Mouse (Mus musculus): ENCODE measurements at regions not wholly inside any gene's neighbourhood (a gene's known extent, or its start where the extent isn't known, plus 50 kb on each side); places are given as distances from the start of the nearest gene placed in this dataset.

DNA sequence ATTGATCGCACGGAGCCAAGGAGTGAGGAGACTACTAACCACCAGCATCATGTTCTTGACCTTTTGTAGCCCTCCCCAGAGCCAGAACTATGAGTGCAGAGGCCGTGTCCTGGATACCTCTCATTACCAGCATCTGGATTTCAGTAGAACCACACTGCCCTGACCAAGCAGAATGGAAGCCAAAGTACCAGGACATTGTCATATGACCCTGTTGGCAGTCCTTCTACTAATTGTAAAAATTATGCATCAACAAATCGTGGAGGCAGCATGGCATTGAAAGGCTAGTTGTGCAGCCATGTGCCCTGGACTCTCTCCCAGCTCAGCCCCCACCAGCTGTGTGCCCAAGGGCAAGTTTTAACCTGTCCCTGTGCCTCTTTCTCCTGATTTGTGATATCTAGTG is 135.6 kb upstream of the Dock1 start:
- CTCF ChIA-PET, result no interaction called here

DNA sequence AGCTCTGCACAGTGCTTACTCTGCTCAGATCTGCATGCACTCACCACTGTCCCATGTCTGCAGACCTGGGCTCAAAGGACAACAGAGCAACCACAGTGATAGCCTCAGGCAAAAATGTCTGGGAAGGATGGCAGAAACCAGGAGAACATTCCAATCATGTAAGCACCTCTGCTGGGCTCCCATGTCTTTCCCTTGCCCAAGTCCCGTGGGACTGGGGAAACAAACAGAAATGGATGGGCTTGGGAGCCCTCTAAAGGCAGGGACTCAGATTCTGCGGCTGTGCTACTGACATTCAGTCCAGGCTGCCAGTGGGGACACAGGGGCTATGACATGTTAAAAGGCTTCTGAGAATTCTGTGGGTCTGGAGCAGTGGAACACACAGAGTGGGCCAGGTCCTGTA is 128.8 kb upstream of the Dock1 start:
- CTCF ChIA-PET, result no interaction called here

DNA sequence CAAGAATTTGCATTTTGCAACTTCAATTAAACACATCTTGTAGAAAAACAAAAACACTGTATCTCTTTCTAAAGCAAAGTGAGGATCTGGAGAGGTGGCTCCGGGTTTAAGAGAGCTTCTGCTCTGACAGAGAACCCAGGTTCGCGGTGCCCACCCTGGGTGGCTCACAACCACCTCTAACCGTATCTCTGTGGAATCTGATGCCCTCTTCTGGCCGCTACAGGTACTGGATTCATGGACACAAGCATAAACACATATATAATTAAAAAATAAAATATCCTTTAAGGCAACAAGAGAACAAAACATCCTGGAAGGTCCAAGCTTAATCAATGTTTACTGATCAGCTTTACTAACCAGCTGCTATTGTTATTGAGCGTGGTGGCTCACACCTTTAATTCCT is 124.3 kb upstream of the Dock1 start:
- CTCF ChIA-PET, result no interaction called here

DNA sequence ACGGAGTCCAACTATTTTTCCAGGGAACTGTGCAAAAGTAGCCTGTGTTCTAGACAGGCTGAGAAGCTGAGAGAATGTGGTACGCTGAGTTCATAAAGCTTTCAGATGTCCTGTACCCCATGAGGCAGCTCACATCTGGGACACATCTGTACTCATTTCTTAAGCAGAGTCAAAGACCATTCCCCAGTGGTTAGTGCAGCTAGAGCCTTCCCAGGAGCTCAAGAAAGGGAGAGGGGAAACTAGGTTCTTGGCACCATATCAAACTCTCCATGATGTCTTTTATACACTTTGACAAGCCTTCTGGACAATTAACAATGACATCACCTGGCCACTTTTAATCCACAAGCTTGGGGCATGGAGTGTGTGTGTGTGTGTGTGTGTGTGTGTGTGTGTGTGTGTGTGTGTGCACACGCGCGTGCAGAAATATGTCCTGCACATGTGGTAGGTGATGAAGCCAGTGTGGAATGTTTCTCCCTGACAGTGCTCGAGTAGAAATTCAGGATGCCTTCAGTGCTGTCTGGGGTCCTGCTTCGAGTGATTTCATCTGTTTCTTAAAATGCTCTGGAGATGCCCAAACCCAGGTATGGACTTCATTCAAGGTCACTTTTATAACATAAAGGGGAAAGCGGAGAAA is 121.1 kb upstream of the Dock1 start:
- CTCF ChIA-PET, result no interaction called here

DNA sequence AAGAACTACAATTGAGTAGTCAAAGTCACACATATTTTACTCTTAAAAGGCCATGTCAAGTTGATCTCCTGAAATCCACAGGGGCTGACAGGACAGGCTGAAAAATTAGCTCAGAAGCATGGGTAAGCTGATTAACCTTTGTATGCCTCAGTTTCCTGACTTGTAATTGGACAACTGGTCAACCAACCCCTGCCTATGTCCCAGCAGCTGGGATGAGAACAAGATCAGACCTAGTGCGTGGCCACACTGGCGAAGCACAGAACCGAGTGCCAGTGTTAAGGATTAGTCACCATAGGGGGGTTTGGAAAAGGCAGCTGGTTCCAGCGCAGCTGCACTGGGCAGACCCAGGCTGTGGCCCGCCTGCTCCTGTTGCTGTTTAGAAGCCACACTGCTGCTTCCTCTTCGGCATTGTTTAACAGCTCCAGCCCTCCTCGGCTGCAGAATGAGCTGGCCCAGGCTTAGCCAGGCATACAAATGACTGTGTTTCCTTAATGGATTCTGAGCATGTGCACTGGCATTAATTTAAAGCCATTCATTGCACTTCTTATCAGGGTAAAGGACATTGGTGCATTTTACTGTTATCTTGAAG is 120.1 kb upstream of the Dock1 start:
- CTCF ChIA-PET, result no interaction called here

DNA sequence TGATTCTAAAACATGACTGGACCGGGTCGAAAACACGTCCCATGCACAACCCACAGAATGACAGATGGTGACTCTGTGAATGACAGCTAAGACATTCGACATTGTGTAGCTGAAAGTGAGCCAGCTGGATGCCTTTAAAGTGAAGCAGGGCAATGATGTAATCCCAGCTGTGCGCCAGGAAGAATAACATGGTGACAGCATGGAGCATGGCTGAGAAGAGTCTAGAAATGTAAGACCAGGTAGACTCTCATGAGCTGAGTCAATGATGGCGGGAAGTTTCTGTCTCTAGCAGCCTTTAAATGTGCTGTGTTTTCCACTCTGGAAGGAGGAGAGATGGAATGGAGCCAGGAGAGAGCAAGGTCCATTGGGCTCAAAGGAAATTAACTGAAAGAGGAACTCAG is 118.4 kb upstream of the Dock1 start:
- CTCF ChIA-PET, result no interaction called here

DNA sequence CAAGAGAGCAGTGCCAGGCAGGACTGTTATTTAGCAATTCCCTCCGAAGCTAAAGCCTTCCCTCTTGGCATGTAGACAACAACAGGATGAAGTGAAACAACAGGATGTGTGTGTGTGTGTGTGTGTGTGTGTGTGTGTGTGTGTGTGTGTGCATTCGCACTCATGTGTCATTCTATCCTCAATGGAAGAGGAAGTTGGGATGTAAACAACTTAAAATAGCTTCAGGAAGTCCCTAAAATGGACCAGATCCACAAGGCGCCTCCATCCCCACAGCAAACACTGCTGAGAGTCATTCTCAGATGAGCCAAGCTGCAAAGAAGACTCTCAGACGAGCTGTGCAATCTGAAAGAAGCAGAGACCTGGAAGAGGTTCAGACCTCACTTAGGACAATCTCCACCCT is 114.4 kb upstream of the Dock1 start:
- CTCF ChIA-PET, result no interaction called here

DNA sequence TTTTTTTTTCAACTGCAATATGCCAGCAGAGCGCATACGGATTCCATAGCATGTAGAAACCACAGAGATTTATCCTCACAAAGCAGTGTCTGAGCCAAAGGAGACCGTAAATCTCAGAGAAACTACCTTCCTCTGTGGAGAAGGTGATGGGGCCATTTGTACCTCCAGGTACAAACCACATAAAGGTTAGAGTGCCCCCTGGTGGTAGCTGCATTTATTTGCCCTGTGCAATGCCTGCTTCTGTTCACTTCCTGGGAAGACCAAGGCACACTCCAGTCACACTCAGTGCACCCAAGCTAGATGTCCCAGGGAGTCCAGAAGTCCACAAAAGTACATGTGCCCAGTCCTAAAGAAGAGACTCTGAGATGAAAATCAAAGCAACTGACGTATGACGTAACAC is 104.1 kb upstream of the Dock1 start:
- CTCF ChIA-PET, result no interaction called here

DNA sequence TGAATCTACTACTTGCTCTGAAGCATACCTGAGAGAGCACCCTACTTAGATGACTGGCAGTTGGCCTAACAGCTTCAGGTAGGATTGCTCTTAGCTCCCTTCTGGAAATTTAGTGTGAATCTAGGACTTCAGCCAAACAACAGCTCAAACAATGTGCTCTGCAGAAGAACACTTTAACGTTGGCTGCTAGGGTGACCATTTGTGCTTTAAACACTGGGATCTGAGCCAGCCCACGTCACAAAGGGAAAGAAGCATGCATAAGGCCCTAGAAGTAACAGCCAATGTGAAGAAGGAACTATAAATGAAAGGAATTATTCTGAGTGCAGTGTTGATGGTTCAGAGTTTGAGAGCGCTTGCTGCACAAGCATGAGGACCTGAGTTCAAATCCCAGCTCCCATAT is 101.2 kb upstream of the Dock1 start:
- CTCF ChIA-PET, result no interaction called here

DNA sequence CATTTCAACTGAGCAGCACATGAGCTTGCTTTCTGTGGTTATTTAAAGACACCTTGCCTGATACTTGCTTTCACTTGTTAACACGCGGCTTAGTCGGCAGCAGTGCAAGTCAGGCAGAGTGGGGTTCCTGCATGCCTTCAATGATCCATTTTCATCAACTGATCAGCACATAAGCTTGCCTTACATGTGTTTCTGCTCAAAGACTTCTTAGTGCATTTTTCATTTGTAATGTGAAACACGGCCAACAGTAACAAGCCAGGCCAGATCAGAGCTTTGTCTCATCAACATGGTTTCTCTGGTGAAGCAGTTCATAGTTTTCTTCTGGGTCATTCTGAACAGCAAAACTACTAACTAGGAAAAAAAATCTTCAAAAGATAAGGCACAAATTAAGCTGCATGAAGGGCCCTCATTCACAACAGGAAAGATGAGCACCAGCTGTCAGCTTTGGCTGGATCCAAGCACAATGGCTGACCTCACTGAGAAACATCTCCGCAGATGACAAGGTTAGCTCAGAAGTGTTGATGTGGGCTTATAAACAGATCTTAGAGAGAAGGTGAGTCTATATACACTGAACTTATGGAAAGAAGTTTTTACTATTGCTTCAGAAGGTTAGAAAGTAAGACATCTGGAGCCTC is 100.2 kb upstream of the Dock1 start:
- CTCF ChIA-PET, result no interaction called here

DNA sequence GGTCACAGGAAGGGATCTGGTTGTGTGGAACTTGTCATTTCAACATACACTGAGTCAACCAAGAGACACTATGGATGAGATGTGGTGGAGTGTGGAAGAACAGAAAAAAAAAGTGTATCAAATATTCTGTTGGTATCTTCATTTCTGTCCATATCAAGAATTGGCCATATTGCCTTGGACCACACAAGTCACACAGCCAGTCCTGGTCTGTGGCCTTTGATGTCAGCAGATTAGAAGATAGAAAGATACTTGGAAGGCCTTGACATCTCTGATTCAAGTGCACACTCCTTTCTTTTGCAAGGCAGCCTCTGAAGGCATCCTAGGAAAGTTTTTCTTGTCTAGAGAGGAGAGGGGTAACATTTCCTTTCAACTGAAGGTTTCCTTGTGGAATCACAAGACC is 88.7 kb upstream of the Dock1 start:
- CTCF ChIA-PET, result no interaction called here

DNA sequence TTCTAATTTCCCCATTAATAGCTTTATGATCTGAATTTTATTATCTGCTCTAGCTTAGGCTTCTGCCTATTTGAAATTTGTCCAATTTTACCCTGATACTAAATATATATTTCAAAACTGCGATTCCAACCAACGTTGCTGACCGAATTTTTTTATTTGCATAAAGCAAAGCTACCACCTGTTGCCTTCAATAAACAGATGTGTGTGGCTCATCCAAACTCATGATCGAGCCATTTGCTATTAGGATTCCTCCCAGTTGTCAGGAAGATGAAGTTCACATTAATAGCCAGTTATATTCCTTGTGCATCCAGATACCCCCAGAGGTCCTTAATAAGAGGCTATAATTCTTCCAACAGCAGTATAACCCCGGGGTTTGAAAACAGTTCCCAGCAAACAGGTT is 85.0 kb upstream of the Dock1 start:
- CTCF ChIA-PET, result no interaction called here

DNA sequence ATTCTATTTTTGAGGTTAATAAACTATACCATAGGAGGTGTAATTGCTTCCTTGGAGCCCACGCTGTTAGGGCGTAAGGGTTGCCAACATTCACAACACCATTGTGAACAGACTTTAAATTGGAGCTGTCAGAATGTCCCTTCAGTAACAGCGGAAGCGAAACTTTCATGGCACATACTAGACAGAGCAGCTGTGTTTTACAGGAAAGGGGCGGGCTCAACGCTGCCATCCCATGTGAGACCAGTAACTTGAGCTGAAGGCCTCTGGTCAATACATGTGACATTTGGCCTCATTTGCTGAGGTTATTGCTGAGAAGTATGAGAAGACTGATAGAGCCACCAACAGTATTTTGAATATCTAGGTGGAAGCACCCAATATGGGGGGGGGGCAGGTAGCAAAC is 83.5 kb upstream of the Dock1 start:
- CTCF ChIA-PET, result no interaction called here

DNA sequence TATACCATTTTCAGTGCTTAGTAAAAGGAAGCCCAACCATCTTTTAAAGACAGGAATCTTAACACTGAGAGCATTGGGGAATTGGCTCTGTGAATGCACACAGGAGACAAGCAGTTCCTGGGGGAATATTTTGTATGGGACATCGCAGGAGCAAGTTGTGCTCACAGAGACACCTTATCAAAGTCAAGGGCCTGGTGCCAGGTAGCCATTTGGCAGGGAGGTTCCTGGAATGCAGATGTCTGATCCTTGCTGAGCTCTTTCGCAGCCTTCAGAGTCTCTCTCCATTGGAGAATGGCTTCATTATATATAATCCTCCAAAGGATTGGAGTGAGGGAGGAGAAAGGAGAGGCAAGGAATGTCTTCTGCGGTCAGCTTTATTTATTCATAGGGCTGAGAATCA is 62.6 kb upstream of the Dock1 start:
- CTCF ChIA-PET, result no interaction called here

DNA sequence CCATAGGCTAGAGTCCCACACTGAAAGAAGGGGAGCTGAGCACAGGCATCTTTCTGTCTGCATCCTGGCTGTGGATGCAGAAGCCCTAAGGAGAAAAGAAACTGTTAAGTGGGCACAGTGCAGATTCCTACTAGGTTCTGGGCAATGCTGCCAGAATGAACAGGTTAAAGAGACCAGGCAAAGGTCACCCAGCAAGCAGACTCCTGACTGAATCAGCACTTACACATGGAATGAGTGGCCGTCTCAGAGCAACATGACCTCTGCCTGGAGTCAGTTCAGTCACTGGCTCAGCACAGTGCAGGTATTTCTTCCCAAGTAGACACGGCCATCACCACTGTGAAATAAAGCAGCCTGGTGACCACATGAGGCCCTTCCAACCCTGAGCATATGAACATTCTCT is 60.3 kb upstream of the Dock1 start:
- CTCF ChIA-PET, result no interaction called here

DNA sequence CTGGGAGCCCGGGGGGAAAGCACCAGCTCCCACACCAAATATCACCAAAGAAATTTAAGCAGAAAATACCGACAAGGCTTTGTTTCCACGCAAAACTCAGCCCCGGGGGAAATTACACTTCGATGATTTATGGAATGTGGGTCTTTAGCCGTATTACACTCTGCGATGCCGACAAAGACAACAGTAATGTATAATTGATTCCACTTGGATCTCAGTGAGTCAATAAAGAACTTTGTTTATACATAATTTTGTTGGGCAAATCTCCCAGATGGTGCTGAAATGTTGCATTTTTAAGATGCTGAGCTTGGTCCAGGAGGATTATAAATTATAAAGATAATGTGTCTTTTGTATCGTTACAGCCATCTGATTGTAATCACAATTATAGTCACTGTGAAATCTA is 59.1 kb upstream of the Dock1 start:
- CTCF ChIA-PET, result no interaction called here

DNA sequence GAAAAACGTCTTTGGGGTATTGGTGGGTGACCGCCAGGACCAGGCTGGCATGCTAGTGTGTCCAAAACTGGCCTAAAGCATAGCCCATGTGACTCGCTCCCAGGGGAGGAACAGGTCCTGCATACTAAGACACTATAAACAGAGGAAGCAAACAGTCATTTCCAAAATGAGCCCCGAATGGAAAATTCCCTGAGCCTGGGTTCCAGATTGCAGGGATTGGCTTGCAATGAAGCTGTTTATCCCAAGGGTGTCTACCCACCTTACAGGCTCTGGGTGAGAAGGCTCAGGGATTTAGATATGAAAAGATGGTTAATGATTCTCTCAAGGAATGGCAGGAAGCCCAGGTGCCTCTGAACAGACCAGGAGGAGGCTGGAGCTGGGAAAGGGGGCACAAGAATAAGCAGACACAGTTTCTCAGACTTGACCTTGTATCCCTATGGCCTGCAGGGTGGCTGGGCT is 58.2 kb upstream of the Dock1 start:
- CTCF ChIA-PET, result no interaction called here

DNA sequence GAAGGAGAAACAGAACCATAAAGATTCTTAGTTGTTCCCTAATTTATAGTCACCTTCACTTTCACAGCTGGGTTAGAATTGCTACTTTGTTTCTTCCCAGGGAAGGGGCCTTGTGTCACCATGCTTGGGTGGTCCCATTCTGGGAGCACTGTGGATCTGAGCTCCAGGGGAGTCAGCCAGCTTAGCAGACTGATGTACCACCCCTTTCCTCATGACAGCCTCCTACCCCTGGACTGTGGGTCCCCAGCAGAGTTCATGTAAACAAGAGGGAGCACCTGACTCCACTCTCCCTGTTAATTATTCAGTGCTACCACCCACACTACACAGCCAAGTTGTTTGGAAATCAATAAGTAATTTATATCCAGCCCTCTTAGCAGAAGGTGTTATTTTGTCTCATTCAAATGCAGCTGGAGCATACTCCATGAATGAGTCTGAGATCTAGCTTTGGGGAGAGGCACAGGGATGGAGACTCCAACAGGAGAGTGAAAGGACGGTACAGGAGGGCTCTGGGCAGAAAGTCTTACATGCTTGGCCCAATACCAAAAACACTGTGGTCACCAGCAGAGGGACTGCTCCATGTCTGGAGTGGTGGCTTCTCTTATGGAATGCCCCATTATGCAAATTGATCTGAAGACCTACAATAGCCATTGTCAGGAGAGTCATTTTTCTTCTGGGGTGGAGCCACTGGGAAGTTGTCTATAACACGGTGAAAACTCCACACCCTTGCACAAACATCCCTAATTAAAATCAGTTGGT is 51.1 kb upstream of the Dock1 start:
- CTCF ChIA-PET, result no interaction called here

DNA sequence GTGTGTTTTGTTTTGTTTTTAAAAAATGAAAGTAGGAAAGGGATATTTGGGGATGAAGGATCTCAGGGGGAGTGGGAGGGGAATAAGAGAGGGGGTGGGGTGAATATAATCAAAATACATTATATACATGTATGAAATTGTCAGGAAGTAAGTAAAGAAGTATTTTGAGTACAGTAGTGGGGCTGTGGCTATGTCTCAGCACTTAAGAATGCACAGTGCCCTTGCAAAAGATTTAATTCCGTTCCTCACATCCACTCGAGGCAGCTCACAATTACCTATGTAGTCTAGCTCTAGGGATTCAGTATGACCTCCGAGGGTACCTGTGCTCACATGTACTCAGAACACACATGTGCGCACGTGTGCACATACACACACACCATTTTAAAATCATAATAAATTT is 50.4 kb upstream of the Dock1 start:
- CTCF ChIA-PET, result no interaction called here

Data from spleen, embryonic (tissue).